Mouse (Mus musculus) ES-CJ7 (cell line): ENCODE results near the gene Hrh2.

ENCODE experiments used
- DNase-seq: peaks from one replicate; pipeline ENCODE4 v3.0.0; 2011; ENCODE audit warnings: low read depth, low spot score

Gene Hrh2

GRCm38 (mm10) chr13:54176406-54177020 lies 15.4 kb upstream of the Hrh2 start:
- DNase-seq: no peak

GRCm38 (mm10) chr13:54177346-54177745 lies 14.6 kb upstream of the Hrh2 start:
- DNase-seq: no peak

- DNase-seq: no peak
These were observed 13.3 kb upstream of the Hrh2 start for GRCm38 (mm10) chr13:54178647-54179046.

- no peak for DNase-seq
These were observed 12.0 kb upstream of the Hrh2 start for GRCm38 (mm10) chr13:54179971-54180370.

GRCm38 (mm10) chr13:54180461-54180860 lies 11.5 kb upstream of the Hrh2 start:
- no peak for DNase-seq

GRCm38 (mm10) chr13:54181318-54181717 lies 10.6 kb upstream of the Hrh2 start:
- DNase-seq: no peak

- no peak for DNase-seq
These were observed 10.0 kb upstream of the Hrh2 start for GRCm38 (mm10) chr13:54181947-54182346.

- no peak for DNase-seq
These were observed 5.5 kb upstream of the Hrh2 start for GRCm38 (mm10) chr13:54186394-54186793.

GRCm38 (mm10) chr13:54188190-54188706 lies 3.7 kb upstream of the Hrh2 start:
- no peak for DNase-seq

GRCm38 (mm10) chr13:54189896-54190295 lies 2.0 kb upstream of the Hrh2 start:
- no peak for DNase-seq

GRCm38 (mm10) chr13:54191181-54191580 lies 748 bp upstream of the Hrh2 start:
- no peak for DNase-seq

GRCm38 (mm10) chr13:54193580-54193979 lies 1.7 kb downstream of the Hrh2 start:
- no peak for DNase-seq

GRCm38 (mm10) chr13:54199000-54199399 lies 7.1 kb downstream of the Hrh2 start:
- DNase-seq: peak; percentile 56

GRCm38 (mm10) chr13:54202458-54202857 lies 10.5 kb downstream of the Hrh2 start:
- DNase-seq: no peak

GRCm38 (mm10) chr13:54203419-54203818 lies 11.5 kb downstream of the Hrh2 start:
- DNase-seq: no peak

GRCm38 (mm10) chr13:54205195-54205594 lies 13.3 kb downstream of the Hrh2 start:
- DNase-seq: no peak

- DNase-seq: no peak
These were observed 14.3 kb downstream of the Hrh2 start for GRCm38 (mm10) chr13:54206140-54206753.

GRCm38 (mm10) chr13:54209476-54210253 lies 17.7 kb downstream of the Hrh2 start:
- DNase-seq: no peak

GRCm38 (mm10) chr13:54211528-54212488 lies 19.9 kb downstream of the Hrh2 start:
- peak; percentile 24 for DNase-seq

GRCm38 (mm10) chr13:54212516-54212915 lies 20.6 kb downstream of the Hrh2 start:
- no peak for DNase-seq

- peak; percentile 81 for DNase-seq
These were observed 23.3 kb downstream of the Hrh2 start for GRCm38 (mm10) chr13:54215266-54215665.
